Mouse (Mus musculus) forebrain, embryonic 11.5 days (tissue): ENCODE data around the gene Ctnnbip1. TPM values are rescaled to one million over a fixed set of nuclear protein-coding genes. Genes with fewer than 3 reads are reported as not detected.

Experiments
- ATAC-seq: fragments of 200-750 bp; cut with Nextera tagmentation; replicated peaks from 2 replicates; pipeline ENCODE4 v1.8.0; 2017; ENCODE audit warnings: moderate TSS enrichment; ENCODE audit not compliant: low FRiP score
- DNase-seq: peaks from one replicate; pipeline ENCODE4 v3.0.0-alpha.2; 2017; ENCODE audit warnings: low spot score
- H3K27ac ChIP-seq: fragments of 300-500 bp; sonication (generic); 2 replicates; pipeline ENCODE4 v1.5.1; 2014; ENCODE audit warnings: low read depth, low read length
- H3K27me3 ChIP-seq: fragments of 300-500 bp; sonication (generic); 2 replicates; pipeline ENCODE4 v1.6.1; 2014; ENCODE audit warnings: mild to moderate bottlenecking, low read length, mixed read lengths; ENCODE audit not compliant: control insufficient read depth, insufficient read depth
- H3K36me3 ChIP-seq: fragments of 300-500 bp; sonication (generic); 2 replicates; pipeline ENCODE4 v1.6.1; 2014; ENCODE audit warnings: mild to moderate bottlenecking, low read length, moderate library complexity, mixed read lengths; ENCODE audit not compliant: control insufficient read depth, insufficient read depth
- H3K4me1 ChIP-seq: fragments of 300-500 bp; sonication (generic); replicated peaks from 2 replicates; pipeline ENCODE4 v1.6.1; 2014; ENCODE audit warnings: low read length, mixed read lengths; ENCODE audit not compliant: control insufficient read depth, insufficient read depth
- H3K4me2 ChIP-seq: fragments of 300-500 bp; sonication (generic); 2 replicates; pipeline ENCODE4 v1.6.1; 2014; ENCODE audit warnings: low read depth, mild to moderate bottlenecking, low read length, moderate library complexity, mixed read lengths; ENCODE audit not compliant: severe bottlenecking
- H3K4me3 ChIP-seq: fragments of 300-500 bp; sonication (generic); 2 replicates; pipeline ENCODE4 v1.5.1; 2014; ENCODE audit warnings: low read depth, low read length
- H3K9ac ChIP-seq: fragments of 300-500 bp; sonication (generic); 2 replicates; pipeline ENCODE4 v1.6.1; 2014; ENCODE audit warnings: low read length
- H3K9me3 ChIP-seq: fragments of 300-500 bp; sonication (generic); 2 replicates; pipeline ENCODE4 v1.6.1; 2016; ENCODE audit warnings: low read length, mixed read lengths; ENCODE audit not compliant: control insufficient read depth
- WGBS: fragments of 180-500 bp; shearing (Covaris S2); extraction: QIAGEN DNeasy Blood & Tissue Kit; methylation state at CpG from one replicate; pipeline ENCODE4 v1.1.7; 2014; 5-methylcytosine and 5-hydroxymethylcytosine counted together
- polyA plus RNA-seq: library from polyadenylated mRNA; unstranded; fragments of >200 nt; fragmentation: Nextera tagmentation; extraction: Ambion mirVana; gene quantifications from 2 replicates; pipeline ENCODE4 v1.2.1, GENCODE M21; 2014

Ctnnbip1 gene
- polyA plus RNA-seq, 1 experiment from 2014 or later: 71.7 TPM

DNA sequence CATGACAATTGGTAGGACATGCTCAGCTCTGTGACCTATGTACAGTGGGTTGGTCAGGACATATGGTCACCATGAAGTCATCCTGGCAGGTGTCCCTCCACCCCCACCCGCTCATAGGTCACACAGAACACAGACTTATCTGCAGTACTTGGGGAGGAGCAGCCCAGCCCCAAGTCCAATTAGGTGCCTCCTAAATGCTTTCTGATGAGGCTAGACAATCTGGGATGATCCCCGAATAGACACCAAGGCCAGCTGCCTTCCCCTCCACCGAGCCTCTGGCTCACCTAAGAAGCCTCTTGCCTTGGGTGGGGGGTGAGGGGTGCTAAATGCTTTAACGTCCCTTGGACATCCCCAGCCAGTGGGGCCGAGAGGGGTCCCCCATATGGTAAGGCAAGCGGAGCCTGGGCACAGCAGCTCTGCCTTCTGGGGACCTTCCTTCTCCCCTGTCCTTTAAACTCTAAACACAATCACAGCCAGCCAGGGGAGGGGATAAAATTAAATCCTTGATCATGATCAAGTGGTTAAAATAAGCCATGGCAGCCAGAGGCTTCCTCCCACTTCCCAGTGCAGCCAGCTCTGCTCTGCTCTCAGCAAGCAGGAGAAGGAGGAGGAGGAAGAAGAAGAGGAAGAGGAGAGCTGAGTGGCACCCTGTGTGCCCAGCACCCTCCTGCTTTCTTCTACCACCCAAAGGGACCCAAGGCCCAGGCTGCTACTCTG lies 51.9 kb downstream of the Ctnnbip1 start:
- WGBS: 86% methylated on average over 6 of the region's 6 CpGs
- peaks cover 9% of the 10 kb centered on the region; the same call in 1 of the 2 replicates for H3K4me1 ChIP-seq

DNA sequence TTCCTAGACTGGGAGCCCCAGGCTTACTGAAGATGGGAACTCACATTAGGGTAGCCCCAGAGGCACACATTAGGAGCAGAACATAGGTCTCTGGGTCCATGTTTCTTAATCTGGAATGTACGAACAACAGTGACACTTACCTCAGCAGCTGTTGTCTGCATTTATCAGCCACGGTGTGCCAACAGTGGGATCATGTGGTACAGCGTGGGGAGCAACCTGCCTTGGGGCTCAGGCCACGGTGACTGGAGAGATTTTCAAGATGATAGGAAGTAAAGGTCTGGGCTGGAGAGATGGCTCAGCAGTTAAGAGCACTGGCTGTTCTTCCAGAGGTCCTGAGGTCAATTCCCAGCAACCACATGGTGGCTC lies 52.4 kb downstream of the Ctnnbip1 start:
- no peak overlapping the region for H3K27ac ChIP-seq

More for the DNA sequence above, 51.9 kb downstream of the Ctnnbip1 start:
- Histone ChIP-seq H3K9me3 (no peaks in the 10 kb centered on the region), H3K9ac (no peak overlapping the region), H3K27me3 (no peaks in the 10 kb centered on the region), H3K36me3 (no peaks in the 10 kb centered on the region), H3K27ac (no peak overlapping the region), H3K4me3 (no peak overlapping the region), H3K4me2 (no peak overlapping the region)
- ATAC-seq: no peak
- DNase-seq: peak; percentile 45

DNA sequence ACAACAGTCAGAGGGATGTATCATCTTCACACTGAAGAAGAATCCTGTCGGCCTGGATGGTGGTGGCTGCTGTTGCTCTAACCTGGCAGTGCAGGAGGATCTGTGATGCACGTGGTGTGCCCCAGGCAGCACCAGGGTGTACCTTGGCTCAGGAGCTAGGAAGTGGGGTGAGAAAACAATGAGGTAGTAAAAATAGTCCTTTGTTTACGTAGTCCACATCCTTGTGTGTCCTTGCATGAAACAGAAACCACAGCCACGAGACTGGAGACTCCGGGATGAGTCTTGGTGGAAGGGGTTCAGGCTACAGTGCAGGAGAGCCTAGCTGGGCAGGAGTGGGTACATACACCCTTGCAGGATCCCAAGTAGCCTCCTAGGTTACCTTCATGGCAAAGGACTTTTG lies 53.2 kb downstream of the Ctnnbip1 start:
- H3K4me1 ChIP-seq: peaks cover 7% of the 10 kb centered on the region; the same call in 1 of the 2 replicates
- no peak for ATAC-seq

More for the DNA sequence above, 52.4 kb downstream of the Ctnnbip1 start:
- H3K9ac ChIP-seq: no peak overlapping the region
- no peak overlapping the region for H3K4me3 ChIP-seq
- H3K4me2 ChIP-seq: no peak overlapping the region
- H3K27me3 ChIP-seq: no peaks in the 10 kb centered on the region
- peaks cover 7% of the 10 kb centered on the region; the same call in 1 of the 2 replicates for H3K4me1 ChIP-seq
- ATAC-seq (no peak), DNase-seq (no peak)
- no peaks in the 10 kb centered on the region for H3K9me3 ChIP-seq
- H3K36me3 ChIP-seq: no peaks in the 10 kb centered on the region
- 84% methylated on average over 4 of the region's 4 CpGs for WGBS

DNA sequence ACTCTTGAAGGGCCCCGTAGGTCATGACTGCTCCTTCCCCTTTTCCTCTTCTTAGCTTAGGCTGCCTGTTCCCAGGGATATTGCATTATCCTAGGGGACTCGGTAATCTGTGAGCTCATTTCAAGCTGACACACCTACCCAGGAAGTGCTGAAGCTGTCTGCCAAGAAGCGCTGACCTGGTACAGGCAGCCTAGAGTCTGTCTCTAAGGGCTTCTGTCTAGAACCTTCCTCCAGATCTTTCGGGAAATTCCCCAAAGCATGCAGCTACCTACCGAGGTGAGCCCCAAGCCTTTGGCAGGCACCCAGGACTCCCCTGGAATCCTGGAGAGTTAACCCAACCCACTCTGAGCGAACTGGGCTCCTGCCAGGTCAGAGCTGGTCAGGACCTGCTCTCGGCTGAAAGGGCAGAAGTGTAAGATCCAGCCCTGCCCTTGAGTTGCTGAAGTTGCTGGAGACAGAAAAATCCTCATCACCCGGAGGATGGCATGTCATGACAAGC lies 53.7 kb downstream of the Ctnnbip1 start:
- WGBS: 52% methylated on average over 8 of the region's 8 CpGs

More for the DNA sequence above, 53.2 kb downstream of the Ctnnbip1 start:
- Histone ChIP-seq H3K4me3 (no peak overlapping the region), H3K9ac (no peak overlapping the region), H3K36me3 (no peaks in the 10 kb centered on the region), H3K4me2 (no peak overlapping the region), H3K27ac (no peak overlapping the region), H3K27me3 (no peaks in the 10 kb centered on the region), H3K9me3 (no peaks in the 10 kb centered on the region)
- DNase-seq: no peak
- 79% methylated on average over 5 of the region's 5 CpGs for WGBS

DNA sequence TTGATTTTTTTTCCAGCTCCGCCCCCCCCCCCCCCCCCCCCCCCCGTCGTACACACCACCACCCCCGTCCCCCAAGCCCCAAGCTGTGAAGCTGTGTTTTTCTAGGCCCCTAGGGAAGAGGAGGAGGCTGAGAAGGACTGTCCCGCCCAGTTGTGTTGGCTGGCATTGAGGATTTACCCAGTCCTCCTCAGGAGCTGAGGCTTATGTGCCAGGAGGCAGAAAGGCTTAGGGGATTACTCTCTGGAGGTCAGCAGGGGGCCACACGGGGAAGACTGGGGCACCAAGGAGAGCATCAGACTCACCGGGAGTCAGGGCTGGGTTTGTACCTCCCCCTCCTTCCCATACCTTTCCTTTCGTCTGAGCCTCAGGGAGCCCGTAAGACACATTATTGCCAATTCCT lies 54.4 kb downstream of the Ctnnbip1 start:
- ATAC-seq (no peak), DNase-seq (peak; percentile 45)
- Histone ChIP-seq H3K27ac (no peak overlapping the region), H3K9ac (no peak overlapping the region), H3K27me3 (no peaks in the 10 kb centered on the region), H3K4me2 (no peak overlapping the region), H3K4me1 (peaks cover 7% of the 10 kb centered on the region; the same call in 1 of the 2 replicates), H3K9me3 (no peaks in the 10 kb centered on the region), H3K4me3 (no peak overlapping the region), H3K36me3 (no peaks in the 10 kb centered on the region)
- 18% methylated on average over 7 of the region's 9 CpGs for WGBS

More for the DNA sequence above, 53.7 kb downstream of the Ctnnbip1 start:
- Histone ChIP-seq H3K9ac (no peak overlapping the region), H3K4me2 (no peak overlapping the region), H3K4me1 (peaks cover 7% of the 10 kb centered on the region; the same call in 1 of the 2 replicates), H3K27ac (no peak overlapping the region), H3K27me3 (no peaks in the 10 kb centered on the region), H3K36me3 (no peaks in the 10 kb centered on the region), H3K4me3 (no peak overlapping the region), H3K9me3 (no peaks in the 10 kb centered on the region)
- no peak for ATAC-seq
- peak; percentile 43 for DNase-seq

GRCm38 (mm10) chr4:149572851-149573250 lies 54.8 kb downstream of the Ctnnbip1 start:
- 56% methylated on average over 8 of the region's 8 CpGs for WGBS
- Histone ChIP-seq H3K27ac (no peak overlapping the region), H3K27me3 (no peaks in the 10 kb centered on the region), H3K4me1 (peaks cover 2% of the 10 kb centered on the region; the same call in 1 of the 2 replicates), H3K4me2 (no peak overlapping the region), H3K9ac (no peak overlapping the region), H3K36me3 (no peaks in the 10 kb centered on the region), H3K4me3 (no peak overlapping the region), H3K9me3 (no peaks in the 10 kb centered on the region)
- ATAC-seq: no peak
- peak; percentile 41 for DNase-seq

GRCm38 (mm10) chr4:149574391-149574821 lies 56.4 kb downstream of the Ctnnbip1 start:
- WGBS: 72% methylated on average over 14 of the region's 14 CpGs
- H3K9ac ChIP-seq: no peak overlapping the region
- no peak for ATAC-seq
- H3K27me3 ChIP-seq: no peaks in the 10 kb centered on the region
- no peak overlapping the region for H3K27ac ChIP-seq
- no peaks in the 10 kb centered on the region for H3K36me3 ChIP-seq
- no peak overlapping the region for H3K4me2 ChIP-seq
- H3K4me3 ChIP-seq: no peak overlapping the region
- peaks cover 2% of the 10 kb centered on the region; the same call in 1 of the 2 replicates for H3K4me1 ChIP-seq
- DNase-seq: no peak
- H3K9me3 ChIP-seq: no peaks in the 10 kb centered on the region

DNA sequence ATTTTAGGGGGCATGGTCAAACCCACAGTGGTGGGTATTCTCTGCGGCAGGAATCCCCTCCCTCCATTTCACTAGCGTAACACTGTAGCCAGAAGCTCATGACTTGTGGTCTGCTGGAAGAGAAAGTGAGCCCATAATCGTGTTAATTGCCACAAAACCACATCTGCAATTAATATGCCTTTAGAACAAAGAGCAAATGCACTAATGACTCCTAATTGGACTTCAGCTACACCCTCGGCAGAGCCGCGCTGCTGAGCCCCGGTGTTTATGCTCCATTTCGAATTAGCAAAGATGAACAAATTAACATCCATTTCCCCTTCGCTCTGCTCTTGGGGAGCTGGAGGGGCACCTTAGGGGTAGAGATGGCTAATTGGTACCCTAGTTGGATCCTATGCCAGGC lies 58.0 kb downstream of the Ctnnbip1 start:
- Histone ChIP-seq H3K9me3 (no peaks in the 10 kb centered on the region), H3K4me1 (peaks cover 2% of the 10 kb centered on the region; the same call in 1 of the 2 replicates), H3K27me3 (no peaks in the 10 kb centered on the region), H3K4me3 (no peak overlapping the region), H3K4me2 (no peak overlapping the region), H3K9ac (no peak overlapping the region), H3K36me3 (no peaks in the 10 kb centered on the region), H3K27ac (no peak overlapping the region)
- ATAC-seq (no peak), DNase-seq (no peak)
- 72% methylated on average over 9 of the region's 9 CpGs for WGBS
